Mouse (Mus musculus) adrenal gland, postnatal 10 days (tissue): Measurements from ENCODE around the gene Paqr5. TPM values are rescaled to one million over a fixed set of nuclear protein-coding genes. Genes with fewer than 3 reads are reported as not detected.

Experiments used
- DNase-seq: peaks from one replicate; pipeline ENCODE4 v3.0.0; 2021; ENCODE audit warnings: mixed read lengths
- total RNA-seq, 2 experiments: library from RNA; stranded (reverse); gene quantifications; 2 replicates each; pipeline ENCODE4 v1.2.3; 2021

The Paqr5 gene
- total RNA-seq, 2 experiments from 2014 or later = 0.48 to 0.51 TPM

DNA sequence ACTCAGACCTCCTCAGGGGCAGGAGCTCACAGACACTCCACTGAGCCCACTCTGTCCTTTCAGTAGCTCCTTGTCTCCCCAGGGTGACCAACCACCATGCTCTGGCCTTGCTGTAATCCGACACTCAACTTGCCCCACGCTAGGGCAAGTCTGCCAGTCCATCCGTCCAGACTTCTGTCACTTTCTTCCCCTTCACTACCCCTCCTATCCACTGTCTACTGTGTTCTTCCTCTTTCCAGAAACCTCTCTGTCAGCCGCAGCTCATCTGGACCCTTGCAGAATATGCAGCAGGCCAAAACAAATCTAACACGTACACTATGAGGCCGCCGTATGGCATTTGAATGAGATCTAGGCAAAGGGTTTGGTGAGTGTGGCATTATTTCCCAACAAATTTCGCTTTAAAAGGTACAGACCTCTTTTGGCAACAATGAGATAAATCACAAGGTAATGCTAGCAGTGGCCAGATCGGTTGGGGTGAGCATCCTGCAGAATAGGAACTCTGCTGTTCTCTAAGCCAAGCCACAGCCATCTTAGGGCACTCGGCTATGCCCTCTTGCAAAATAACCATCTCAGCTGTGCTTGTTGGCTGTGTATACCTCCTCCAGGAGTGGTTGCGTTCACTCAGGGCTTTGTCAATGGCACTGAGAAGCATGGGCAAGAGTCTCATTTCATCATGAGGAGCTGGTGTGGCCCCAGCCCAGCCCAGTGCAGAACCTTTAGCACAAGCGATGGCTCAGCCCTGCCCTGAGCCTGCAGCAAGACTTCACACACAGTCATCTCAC, 13.1 kb downstream of the Paqr5 start:
- no peak for DNase-seq

GRCm38 (mm10) chr9:62008360-62008759, 18.3 kb downstream of the Paqr5 start:
- DNase-seq = no peak

GRCm38 (mm10) chr9:62007028-62007427, 19.6 kb downstream of the Paqr5 start:
- no peak for DNase-seq

DNA sequence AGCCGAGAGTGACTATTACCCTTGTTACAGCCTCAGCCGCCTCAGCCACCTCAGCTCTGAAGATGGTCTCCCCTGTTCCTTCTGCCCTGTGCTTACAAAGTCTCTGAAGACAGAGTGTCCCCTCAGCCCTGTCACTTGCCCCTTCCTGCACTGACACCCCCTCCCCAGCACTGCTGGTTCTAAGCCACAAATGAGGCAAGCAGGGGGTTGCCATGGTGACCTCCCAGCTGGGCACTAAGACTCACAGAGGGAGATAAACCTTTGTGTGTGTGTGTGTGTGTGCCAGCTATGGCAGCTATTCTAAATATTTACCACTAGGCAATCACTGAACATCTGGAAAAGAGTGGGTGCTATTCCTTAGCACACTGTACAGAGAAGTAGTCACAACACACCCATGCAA, 23.0 kb downstream of the Paqr5 start:
- DNase-seq = no peak

- DNase-seq = no peak
Observed at GRCm38 (mm10) chr9:61999653-62000420, 26.8 kb downstream of the Paqr5 start.

- peak; percentile 72 for DNase-seq
Observed at GRCm38 (mm10) chr9:61997860-61998259, 28.8 kb downstream of the Paqr5 start.

DNA sequence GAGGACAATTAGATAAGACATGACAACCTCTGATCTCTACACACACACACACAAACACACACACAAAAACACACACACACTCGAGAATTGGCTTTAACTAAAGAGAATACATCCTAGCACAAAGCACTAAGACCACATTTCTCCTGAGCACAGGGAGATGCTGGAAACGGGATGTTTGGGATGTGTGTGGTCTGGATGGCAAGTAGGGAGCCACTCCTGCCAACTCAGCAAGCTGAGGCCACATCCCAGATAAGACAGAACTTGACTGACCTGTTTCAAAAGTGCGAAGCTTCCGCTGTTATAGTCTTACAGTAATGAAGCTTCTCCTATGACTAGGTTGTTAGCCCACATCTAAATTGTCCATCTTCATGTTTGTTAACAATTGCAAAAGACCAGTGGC, 35.5 kb downstream of the Paqr5 start:
- no peak for DNase-seq

DNA sequence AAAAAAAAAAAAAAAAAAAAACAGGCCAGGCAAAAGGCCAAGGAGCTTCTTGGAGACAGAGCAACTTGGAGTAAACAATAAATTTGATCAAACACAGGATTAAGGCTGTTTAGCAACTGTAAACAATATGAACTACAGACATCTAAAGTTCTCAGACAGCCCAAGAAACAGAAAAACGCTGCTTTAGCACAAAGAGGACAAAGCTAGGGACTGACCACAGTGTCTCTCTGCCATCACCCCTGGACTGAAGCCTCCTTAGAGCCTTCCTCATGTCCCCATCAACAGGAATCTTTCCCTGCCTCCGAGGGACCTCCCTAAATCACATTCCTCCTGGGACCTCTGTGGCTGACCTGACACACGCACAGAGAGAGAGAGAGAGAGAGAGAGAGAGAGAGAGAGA, 35.9 kb downstream of the Paqr5 start:
- no peak for DNase-seq

DNA sequence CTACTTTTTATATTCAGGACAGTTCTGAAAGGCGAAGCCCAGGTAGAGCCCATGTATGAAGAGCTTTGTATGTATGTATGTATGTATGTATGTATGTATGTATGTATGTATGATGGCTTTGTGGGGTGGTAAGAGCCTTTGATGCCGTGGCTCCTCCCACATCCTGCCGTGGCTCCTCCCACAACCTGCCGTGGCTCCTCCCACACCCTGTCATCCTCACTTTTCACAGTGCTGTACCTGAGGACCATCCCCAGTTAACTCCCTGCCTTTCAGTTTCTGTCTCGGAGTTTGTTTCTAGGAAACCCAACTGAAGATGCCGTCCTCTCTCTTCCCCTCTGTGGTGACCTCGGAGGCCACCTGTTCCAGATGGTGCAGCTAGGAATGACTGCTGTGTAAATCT, 40.6 kb downstream of the Paqr5 start:
- DNase-seq = no peak

- DNase-seq = peak; percentile 77
Observed at GRCm38 (mm10) chr9:61985183-61985863, 41.3 kb downstream of the Paqr5 start.

DNA sequence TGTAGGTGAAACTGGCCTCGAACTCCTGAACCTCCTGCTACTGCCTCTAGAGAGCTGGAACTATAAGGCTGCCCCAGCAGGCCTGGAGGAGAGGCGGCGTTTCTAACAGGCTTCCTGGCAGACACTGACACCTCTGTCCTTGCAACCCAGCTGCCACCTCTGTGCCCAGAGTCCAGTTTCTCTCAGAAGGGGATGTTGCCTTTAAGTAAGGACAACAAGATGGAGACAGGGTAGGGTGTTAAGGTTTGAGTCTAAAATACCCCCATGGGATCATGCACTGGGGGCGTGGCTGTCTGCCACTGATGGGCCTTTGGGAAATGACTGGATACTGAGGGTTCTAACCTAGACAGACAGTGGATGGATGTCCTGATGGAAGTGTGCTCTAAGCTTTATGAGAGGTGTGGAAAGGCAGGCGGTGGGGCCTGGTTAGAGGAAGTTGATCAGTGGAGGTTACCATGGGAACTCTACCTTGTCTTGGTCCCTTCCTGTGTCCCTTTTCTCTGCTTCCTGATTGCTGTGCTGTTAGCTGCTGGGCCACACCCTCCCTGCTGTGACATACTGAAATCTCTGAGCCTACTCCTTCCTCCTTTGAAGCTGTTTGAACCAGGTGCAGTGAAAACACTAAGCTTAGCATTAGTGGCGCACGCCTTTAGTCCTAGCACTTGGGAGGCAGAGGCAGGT, 43.6 kb downstream of the Paqr5 start:
- DNase-seq = no peak

GRCm38 (mm10) chr9:61981876-61982275, 44.8 kb downstream of the Paqr5 start:
- no peak for DNase-seq

GRCm38 (mm10) chr9:61979983-61980382, 46.7 kb downstream of the Paqr5 start:
- no peak for DNase-seq

GRCm38 (mm10) chr9:61977258-61977945, 49.3 kb downstream of the Paqr5 start:
- DNase-seq = no peak

DNA sequence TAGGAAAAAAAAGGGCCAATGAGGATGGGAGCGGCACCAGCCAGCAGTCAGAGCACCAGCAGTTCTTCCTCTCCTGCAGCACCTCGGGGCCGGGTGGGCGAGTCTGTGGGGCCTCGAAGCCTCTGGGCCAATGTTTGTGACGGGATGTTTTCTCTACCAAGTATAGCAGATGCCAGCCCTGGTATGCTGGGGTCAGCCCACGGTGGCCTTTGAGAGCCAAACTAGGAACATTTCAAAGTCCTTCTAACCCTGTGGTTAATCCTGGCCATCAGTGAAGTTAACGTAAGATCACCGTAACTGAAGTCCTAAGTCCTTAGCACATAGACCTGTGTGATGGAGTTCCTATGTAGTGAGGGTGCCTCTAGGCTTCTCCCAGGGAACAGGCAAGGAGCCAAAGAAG, 54.6 kb downstream of the Paqr5 start:
- no peak for DNase-seq

DNA sequence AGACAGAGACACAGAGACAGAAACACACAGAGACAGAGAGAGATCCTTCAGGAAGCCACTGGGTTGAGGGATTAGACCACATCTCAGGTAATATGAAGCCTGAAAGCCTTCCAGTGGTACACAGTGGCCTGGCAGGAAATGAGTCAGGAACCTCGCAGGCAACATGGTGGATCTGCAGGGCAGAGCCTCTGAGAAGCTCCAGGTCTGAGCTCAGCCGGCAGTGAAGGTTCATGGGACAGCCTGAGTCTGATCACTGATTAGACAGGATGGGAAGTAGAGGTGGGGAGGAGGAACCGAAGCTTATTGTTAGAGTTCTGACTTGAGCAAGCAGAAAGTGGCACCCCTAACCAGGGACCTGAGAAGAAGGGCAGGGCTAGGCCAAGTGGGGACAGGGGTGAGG, 55.6 kb downstream of the Paqr5 start:
- DNase-seq = no peak

DNA sequence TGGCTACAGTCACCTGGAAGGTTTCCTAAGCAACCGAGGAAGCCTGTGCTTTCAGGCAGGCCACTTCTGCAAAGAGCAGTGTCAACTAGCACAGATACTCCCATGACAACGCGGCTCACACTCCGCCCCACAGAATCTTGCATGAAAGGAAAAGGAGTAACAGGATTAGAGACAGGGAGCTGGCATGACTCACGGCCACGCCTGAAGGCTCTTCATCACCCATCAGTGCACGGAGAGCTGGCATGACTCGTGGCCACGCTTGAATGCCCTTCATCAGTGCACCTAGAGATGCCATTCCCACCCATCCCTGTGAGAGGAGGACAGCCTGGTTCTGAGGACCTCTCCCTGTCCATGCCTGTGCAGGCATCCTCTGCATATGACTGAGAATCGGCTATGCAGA, 59.3 kb downstream of the Paqr5 start:
- peak; percentile 41 for DNase-seq

DNA sequence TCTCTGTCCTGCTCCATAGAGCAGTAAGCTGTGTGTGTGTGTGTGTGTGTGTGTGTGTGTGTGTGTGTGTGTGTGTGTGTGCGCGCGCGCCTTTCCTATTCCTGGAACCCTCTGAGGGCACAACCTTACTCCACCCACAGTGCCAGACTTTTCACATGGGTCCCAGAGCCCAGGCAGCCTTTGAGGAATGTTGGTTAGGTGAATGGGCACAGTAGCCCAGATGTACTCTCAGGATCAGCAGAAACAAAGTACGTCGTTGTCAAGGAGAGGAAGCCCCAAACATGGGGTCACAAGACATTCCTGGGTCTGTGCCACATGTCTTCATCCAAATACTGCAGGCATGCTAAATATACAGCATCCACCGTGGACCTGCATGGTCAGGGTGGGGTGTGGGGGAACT, 60.7 kb downstream of the Paqr5 start:
- DNase-seq = no peak

- peak; percentile 86 for DNase-seq
Observed at GRCm38 (mm10) chr9:61965411-61965930, 61.2 kb downstream of the Paqr5 start.

GRCm38 (mm10) chr9:61963356-61963755, 63.3 kb downstream of the Paqr5 start:
- no peak for DNase-seq

DNA sequence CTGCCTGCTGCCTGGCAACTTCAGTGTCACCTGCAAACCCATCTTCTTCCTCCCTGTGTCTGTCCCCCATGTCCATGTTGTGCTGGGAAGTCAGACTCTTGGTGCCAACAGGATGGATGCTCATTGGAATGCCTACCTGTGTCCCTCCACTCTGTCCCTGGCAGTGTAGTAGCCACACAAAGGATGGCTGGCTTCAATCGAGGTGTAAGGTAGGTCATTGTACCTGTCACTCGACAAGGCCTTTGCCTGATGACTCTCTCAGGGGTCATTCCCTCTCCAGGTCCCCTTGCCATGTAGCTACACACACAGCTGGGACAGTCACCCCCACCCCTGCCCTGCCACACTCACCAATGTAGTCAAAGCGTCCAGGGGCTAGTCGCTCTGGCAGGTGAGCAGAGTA, 65.5 kb downstream of the Paqr5 start:
- no peak for DNase-seq

DNA sequence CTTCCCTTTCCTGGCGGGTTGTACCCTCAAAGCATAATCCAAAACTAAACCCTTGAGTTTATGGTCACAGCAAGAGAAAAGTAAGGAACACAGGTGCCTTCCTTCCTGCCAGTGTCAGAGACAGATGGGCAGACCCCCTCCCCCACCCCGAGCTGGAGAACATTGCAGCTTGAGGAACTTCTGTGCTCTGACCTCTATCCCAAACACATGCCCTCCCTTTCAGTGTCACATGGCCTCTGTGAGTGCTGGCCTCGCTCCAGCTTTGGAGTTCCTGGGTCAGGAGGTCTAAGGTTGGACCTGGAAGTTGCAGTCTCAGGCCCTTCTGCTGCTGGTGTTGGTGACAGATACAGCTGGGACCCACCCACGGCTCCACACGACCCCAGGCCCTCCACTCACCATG, 65.9 kb downstream of the Paqr5 start:
- peak; percentile 56 for DNase-seq
